Mouse (Mus musculus): Measurements from ENCODE around the gene Wdfy3.
"Not testable (repeated sequence)": the region's sequence is repeated elsewhere in the genome, so short reads cannot be mapped to it uniquely, and the experiment has no call there.

The Wdfy3 gene

GRCm38 (mm10) chr5:102069767-102070413 lies at the start of gene Wdfy3:
Wdfy3 (minus strand) TSS chr5:102069921.
- in situ Hi-C loops (cut with MboI; ENCODE audit: low sequenced_read_pairs) = loop anchor here (10.0 kb wide), 1 partner anchor 915 kb away; no protein-coding TSS in a partner anchor

GRCm38 (mm10) chr5:102113009-102113408 lies 43.3 kb upstream of the Wdfy3 start:
- in situ Hi-C loops (cut with MboI; ENCODE audit: low sequenced_read_pairs) = no loop called here

GRCm38 (mm10) chr5:102112034-102112433 lies 42.3 kb upstream of the Wdfy3 start:
- in situ Hi-C loops (cut with MboI; ENCODE audit: low sequenced_read_pairs) = no loop called here

DNA sequence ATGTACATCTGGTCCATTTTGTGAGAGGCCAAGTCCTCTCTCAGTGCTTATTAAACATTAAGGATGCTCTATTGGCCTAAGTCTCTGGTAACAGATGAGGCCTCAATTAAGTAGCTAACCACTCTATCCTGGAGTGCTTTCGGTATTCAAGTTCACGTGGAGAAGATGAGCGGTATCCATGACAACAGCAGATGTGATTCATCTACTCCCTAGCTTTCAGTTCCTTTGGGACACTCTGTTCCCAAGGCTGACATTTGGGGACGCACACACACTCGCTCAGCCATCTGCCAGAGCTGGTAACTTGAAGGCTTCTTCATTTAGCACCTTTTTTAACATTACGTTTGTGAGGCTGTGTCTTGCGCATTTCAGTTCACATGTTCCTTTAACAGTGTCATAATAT lies 40.3 kb upstream of the Wdfy3 start:
- in situ Hi-C loops (cut with MboI; ENCODE audit: low sequenced_read_pairs) = no loop called here

DNA sequence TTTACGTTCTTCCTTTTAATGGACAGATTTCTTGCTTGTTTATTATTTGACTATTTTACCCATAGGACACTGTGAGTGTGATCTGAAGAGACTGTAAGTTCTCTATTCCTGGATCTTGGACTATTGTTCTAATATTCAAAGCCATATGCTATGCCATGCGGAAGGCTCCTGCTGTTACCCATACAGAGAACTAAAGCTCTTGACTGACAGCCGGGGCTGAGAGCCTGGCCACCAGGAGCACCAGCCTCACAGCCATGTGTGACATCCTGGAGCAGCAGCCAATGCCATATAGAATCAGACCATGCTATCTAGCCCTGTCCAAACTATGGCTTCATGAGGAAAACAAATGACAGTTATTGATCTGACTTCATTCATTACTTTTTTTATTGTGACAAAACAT lies 36.2 kb upstream of the Wdfy3 start:
- in situ Hi-C loops (cut with MboI; ENCODE audit: low sequenced_read_pairs) = no loop called here

DNA sequence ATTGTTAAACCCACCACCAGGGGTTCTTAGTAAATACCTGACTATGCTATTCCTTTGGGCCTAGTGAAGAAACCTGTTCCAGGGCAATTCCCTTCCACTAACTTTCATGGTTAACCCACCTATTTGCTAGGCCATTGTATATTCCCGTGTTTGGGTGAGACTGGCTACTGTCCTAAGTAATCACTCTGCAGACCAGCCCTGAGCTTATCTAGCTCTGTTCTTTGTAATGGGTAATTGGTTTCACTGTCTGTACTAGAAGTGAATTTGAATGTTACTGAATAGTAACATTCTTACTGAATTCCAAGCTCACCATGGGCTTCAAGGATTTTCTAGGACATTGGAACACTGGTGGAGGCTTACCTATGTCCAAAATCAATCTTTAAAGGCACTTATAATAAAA lies 32.1 kb upstream of the Wdfy3 start:
- in situ Hi-C loops (cut with MboI; ENCODE audit: low sequenced_read_pairs) = not testable (repeated sequence)

DNA sequence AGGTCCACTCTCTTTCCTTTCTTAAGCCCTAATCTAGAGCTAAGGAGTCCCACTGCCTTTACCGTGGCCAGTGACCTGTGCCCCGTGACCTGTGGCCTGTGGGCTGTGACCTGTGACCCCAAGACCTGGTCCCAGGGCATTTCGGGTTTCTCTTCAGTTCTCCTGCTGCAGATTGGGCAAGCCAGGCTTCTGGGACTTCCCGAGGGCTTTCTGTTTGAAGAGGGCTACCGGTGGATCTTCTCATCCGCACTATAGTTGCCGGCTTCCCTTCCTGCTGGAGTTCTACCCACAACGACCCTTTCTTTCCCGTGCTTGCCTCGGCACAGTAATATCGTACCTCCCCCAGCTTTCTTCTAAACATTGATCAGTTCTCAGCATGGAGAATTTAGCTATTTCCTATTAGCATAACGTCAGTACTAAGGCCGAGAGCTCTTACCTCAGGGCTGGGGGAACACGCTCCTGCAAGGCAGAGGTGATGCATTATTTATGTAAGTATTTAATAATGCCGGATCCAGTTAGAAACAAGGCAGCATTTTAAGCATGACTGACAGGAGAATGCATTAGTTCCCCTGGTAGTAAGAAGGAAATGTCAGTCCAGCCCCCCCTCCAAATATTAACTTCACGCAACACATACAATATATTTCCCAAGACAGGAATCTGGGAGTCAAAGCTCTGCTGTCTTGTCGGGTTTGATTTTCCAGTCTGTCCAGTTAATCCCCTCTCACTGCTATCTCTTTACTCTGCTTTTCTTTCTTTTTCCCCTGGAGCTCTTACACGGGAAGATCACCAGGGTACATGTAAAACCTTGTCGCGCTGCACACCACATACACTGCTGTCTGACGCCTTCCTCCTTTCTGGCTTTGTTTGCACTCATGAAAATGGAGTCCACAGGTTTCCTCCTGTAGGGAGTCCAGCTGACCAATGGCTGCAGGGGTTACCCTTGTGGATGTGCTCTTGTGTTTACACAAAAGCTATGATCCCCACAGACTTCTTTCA lies 30.8 kb upstream of the Wdfy3 start:
- in situ Hi-C loops (cut with MboI; ENCODE audit: low sequenced_read_pairs) = no loop called here

DNA sequence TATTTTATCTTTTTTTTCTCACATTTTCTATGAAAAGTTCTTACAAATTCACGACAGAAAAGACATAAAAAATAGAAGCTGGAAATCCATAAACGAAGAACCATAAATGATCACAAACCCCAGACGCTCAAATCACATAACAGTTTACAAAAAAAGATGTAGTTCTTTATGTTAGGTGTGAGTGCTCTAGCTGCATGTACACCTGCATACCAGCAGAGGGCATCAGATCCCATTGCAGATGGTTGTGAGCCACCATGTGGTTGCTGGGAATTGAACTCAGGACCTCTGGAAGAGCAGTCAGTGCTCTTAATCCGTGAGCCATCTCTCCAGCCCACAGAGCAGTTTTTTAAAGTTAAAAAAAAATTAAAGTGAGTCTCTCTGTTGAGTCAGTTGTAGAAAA lies 25.9 kb upstream of the Wdfy3 start:
- in situ Hi-C loops (cut with MboI; ENCODE audit: low sequenced_read_pairs) = loop anchor here (25.0 kb wide), 2 partner anchors 1058 to 1158 kb away; no protein-coding TSS in a partner anchor

GRCm38 (mm10) chr5:102090686-102091085 lies 21.0 kb upstream of the Wdfy3 start:
- in situ Hi-C loops (cut with MboI; ENCODE audit: low sequenced_read_pairs) = loop anchor here (25.0 kb wide), 2 partner anchors 1053 to 1153 kb away; no protein-coding TSS in a partner anchor

GRCm38 (mm10) chr5:102084737-102085705 lies 15.3 kb upstream of the Wdfy3 start:
- in situ Hi-C loops (cut with MboI; ENCODE audit: low sequenced_read_pairs) = loop anchor here (25.0 kb wide), 2 partner anchors 1048 to 1148 kb away; no protein-coding TSS in a partner anchor

GRCm38 (mm10) chr5:102074086-102074485 lies 4.4 kb upstream of the Wdfy3 start:
- in situ Hi-C loops (cut with MboI; ENCODE audit: low sequenced_read_pairs) = loop anchor here (10.0 kb wide), 1 partner anchor 919 kb away; no protein-coding TSS in a partner anchor

DNA sequence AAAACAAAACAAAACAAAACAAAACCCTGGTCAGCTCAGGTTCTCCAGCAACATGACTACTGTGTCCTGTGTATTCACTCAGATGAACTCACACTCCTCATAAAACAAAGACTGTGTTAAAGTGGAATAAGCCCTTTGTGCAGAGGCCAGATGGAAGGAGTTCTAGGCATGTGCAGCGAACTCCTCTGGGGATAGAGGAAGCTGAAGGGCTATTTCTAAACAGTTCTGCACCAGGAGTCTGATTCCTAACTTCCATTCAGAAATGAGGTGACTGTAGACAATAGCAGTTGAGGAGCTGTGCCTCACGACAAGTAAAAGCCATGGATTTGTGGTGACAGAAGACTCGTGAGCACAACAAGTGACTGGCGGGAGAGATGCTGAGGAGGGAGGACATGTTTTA lies 2.3 kb upstream of the Wdfy3 start:
- in situ Hi-C loops (cut with MboI; ENCODE audit: low sequenced_read_pairs) = loop anchor here (10.0 kb wide), 1 partner anchor 917 kb away; no protein-coding TSS in a partner anchor

- in situ Hi-C loops (cut with MboI; ENCODE audit: low sequenced_read_pairs) = loop anchor here (10.0 kb wide), 1 partner anchor 916 kb away; no protein-coding TSS in a partner anchor
Observed at GRCm38 (mm10) chr5:102071241-102071640, 1.5 kb upstream of the Wdfy3 start.

DNA sequence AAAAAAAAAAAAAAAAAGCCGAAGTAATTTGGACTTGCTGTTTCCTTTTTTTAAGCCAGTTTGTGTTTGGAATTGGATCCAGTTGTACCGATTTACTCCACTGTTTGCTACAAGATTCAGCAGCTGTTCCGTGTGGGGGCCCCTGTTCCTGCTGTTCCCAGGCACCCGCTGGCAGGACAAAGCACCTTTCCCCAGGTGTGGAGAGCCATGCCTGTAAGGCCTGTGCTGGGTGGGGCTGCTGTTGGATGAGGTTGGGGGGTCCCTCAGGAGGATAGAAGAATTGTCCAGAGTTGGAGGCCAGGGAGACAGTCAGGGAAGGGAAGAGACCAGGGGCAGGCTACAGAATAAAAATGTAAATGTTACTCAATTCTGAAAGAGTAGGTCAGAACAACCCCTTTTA lies 1.1 kb upstream of the Wdfy3 start:
- in situ Hi-C loops (cut with MboI; ENCODE audit: low sequenced_read_pairs) = loop anchor here (10.0 kb wide), 1 partner anchor 916 kb away; no protein-coding TSS in a partner anchor

- in situ Hi-C loops (cut with MboI; ENCODE audit: low sequenced_read_pairs) = loop anchor here (10.0 kb wide), 1 partner anchor 916 kb away; no protein-coding TSS in a partner anchor
Observed at GRCm38 (mm10) chr5:102070414-102070768, 670 bp upstream of the Wdfy3 start.

DNA sequence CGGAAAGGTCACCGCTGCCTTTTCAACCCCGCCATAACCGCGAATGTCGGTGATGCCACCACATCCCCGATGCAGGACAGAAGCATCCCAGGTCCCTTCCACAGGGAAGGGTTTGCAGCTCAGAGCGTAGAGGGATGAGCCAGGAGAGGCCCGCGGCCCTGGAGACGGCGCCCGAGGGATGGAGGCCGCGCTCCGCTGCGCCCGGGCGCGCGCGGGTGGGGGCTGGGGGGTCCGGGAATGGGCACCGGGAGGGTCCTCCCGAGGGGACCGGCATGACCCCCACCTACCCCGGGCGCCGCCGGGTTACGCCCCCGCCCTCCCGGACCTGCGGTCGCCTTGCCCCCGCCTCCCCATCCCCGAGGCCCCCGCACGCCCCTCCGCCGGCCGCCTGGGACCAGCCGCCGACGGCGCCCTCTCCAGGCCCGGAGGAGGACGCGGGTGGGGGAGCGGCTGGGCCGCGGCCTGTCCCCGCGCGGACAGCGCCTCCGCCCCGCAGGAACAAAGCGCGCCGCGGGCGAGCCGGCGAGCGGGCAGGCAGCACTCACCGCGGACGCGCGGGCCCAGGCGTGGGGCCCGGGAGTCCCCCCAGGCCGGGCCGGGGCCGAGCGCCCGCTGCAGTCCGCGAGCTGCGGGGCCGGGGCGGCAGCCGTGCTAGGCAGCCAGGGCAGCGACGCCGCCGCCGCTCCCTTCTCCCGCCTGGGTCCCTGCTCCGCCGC lies 512 bp downstream of the Wdfy3 start:
- in situ Hi-C loops (cut with MboI; ENCODE audit: low sequenced_read_pairs) = no loop called here

DNA sequence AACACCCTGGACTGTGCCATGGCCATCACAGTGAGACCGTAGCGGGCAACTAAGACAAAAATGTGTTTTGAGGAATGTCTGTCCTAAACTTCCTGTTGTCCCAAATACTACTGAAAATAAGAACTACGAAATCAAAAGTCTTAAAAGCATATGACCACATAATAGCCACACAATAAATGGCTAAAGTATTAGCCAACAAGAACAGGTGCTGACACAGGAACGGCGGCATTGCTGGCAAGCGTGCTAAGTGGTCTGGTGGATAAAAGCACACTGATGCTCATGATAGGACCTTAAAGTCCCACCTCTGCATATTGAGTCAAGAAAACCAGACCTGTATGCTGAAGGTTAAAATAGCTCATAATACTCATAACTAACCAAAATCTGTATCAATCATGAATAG lies 3.3 kb downstream of the Wdfy3 start:
- in situ Hi-C loops (cut with MboI; ENCODE audit: low sequenced_read_pairs) = no loop called here

DNA sequence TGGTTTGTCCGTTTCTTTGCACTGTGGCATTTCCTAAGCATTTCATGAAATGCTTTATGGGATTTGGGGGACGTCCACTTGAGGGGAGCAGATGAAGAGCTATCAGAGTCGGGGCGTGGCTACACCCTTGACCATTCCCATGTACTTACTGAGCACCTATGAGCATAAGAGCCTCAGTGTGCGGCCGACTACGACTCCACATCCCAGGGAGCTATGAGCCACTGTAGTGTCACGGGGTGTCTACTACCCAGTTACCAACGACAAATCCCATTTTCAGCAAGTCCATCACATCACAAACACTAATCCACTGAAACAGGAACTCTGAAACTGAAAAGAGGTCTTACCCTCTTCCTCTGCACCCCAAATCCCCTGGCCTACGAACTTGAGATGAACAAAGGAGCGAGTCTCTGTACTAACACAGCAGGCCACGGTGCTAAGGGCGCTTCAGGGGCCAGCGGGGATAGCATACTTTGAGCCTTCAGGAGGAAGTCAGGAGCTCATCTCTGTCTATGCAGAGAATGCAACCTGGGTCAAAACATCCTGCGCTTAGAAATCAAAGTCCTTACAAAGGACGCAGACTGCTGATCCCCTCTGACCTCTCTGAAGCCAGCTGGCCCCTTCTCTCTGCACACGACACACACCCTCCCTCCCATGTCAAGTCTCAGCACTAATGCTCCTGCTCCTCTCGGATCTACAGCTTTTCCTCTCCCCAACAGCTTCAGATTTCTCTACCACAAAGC lies 6.5 kb downstream of the Wdfy3 start:
- in situ Hi-C loops (cut with MboI; ENCODE audit: low sequenced_read_pairs) = no loop called here

DNA sequence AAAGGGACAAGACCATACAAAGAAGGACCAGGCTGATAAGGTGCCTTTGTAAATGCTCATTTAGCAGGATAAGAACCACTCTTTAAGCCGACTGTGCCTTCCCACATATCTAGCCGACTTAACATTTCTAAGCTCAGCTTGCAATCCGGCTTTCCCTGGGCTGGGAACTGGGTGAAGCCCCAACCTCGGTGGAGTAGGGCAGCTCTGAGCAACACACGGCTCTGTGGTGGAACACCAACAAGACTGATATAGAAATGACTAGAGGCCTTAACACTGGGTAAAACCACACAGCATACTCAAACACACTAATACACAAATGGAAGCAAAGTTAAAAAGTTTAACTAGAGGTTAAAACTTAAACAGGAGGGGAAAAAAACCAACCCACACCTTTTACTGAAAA lies 7.9 kb downstream of the Wdfy3 start:
- in situ Hi-C loops (cut with MboI; ENCODE audit: low sequenced_read_pairs) = no loop called here

All from CH12F3 (cell line).